Mouse (Mus musculus): Measurements from ENCODE around the gene Spop.

Spop gene

GRCm38 (mm10) chr11:95413641-95414535 lies at the start of gene Spop:
Spop (plus strand) TSS chr11:95414080.
- DNase-seq (ENCODE audit: low read depth, low spot score): peak; percentile 96

DNA sequence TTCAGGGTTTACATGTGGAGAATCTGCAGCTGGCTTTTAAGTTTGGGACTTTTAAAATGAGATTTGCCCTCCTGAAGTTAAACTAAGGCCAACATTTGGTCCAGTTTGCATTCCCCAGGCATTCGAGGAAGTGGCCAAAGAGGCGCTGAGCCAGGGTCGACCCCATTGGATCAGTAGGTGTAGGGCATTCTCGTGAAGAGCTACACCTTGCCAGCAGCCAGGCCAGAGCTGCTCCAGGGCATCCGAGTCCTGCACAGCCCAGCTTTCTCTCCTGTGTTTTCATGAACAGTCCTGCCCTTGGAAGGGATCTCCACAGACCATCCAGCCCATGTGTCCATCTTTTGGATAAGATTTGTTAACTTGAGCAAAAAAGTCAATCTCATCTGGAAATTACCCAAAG lies 49.5 kb upstream of the Spop start:
- DNase-seq (ENCODE audit: low read depth, low spot score): no peak

- no peak for DNase-seq (ENCODE audit: low read depth, low spot score)
Observed at GRCm38 (mm10) chr11:95365596-95365995, 48.3 kb upstream of the Spop start.

DNA sequence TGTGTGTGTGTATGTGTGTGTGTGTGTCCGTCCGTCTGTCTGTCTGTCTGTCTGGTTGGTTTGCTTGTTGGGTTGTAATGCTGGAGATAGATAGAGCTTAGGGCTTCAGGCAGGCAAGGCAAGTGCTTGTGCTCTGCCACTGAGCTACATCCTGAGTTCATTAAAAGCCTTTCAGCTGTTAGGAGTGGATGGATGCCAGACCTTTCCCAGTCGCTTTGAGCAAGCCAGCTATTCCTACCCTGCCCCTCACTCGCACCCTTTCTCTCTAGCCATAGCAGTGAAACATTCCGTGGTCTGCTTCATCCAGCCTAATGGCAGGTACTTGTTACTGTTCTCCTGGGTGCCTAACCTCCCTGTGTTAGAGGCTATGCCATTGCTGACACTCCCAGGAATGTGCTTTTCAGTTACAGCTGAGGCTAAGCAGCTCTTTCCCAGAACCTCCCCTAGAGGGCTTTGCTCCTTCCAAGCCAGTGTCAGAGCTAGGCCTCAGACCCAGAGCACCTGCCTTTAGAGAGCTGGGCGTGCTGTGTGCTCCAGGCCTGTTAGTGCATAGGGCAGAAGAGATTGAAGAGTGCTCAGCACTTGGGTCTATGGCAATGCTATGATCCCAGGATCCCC lies 47.5 kb upstream of the Spop start:
- DNase-seq (ENCODE audit: low read depth, low spot score): no peak

GRCm38 (mm10) chr11:95367011-95367735 lies 46.7 kb upstream of the Spop start:
- DNase-seq (ENCODE audit: low read depth, low spot score): no peak

- DNase-seq (ENCODE audit: low read depth, low spot score): no peak
Observed at GRCm38 (mm10) chr11:95368231-95368823, 45.6 kb upstream of the Spop start.

GRCm38 (mm10) chr11:95368871-95369270 lies 45.0 kb upstream of the Spop start:
- DNase-seq (ENCODE audit: low read depth, low spot score): no peak

DNA sequence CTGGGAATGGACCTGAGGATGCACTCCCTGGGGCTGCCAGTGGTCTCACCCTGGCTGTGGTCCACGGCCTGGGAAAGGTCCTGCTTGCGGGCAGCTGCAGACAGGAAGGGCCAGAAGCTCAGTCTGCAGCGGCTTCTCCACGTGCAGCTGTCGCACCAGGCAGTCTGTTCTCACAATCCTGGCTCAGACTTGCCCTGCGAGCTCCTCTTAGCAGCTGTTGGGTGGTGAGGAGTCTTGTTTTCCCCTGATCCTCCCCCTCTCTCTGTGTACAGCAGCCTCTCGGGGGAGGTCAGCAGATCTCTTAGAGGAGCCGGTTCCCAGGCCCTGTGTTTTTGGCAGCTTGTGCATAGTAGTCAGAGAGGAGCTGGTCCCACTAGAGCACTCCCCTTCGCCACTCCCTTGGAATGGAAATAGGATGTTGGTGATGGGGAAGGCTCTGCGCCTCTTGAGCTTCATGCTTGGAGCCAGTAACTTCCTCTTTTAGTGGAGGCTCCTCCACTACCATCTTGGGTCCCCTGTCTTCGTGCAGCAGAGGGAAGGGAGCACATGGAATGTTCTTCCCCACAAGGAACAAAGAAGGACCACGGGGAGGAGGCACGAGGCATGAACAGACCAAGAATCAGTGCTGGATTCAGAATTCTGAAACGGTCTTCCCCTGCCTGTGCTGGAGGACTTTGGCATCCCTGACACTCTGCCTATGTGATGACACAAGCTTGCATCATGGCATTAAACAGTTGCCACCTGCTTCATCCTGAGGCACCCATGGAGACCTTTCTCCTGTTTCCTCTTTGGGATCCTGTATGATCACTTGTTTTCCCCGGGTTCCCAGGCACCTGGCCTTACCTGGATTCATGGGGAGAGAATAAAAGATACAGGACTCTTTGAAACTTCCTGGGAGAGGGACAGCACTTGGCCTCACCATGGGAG lies 43.7 kb upstream of the Spop start:
- no peak for DNase-seq (ENCODE audit: low read depth, low spot score)

DNA sequence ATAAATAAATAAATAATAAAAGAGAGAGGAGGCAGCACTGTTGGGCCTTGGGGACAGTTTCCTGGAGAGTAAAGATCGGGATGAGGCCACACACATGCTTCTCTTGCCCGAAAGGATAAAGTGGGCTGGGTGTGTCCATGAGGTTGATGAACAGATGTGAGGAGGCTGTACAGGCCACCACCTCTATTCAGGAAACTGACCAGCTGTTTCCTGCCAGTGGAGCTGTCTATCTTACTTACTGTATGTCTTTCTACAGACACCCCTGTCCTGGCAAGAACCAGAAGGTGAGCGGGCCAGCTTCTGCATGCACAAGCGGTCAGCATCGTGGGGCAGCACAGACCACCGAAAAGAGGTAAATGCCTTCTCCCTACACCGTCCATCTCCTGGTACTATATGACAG lies 42.7 kb upstream of the Spop start:
- no peak for DNase-seq (ENCODE audit: low read depth, low spot score)

GRCm38 (mm10) chr11:95378926-95379325 lies 35.0 kb upstream of the Spop start:
- no peak for DNase-seq (ENCODE audit: low read depth, low spot score)

DNA sequence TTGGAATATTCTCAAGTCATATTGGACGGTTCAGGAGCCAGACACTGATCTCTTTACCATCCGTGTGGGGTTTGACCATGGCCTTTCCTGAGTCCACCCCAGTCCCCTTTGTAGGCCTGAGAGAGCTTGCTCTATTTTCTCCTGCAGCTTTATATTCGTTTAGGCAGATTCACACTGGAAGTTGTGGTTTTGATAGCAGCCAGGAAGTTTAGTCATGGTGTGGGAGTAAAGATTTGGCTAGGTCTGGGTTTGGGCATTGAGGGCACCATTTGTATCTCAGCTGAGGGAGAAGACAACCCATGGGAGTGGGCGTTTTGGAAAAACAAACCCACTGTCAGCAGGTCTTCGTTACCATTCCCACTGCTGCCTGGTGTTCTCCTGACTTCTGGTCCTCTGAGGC lies 34.3 kb upstream of the Spop start:
- no peak for DNase-seq (ENCODE audit: low read depth, low spot score)

GRCm38 (mm10) chr11:95380711-95381110 lies 33.2 kb upstream of the Spop start:
- no peak for DNase-seq (ENCODE audit: low read depth, low spot score)

GRCm38 (mm10) chr11:95381146-95381545 lies 32.7 kb upstream of the Spop start:
- DNase-seq (ENCODE audit: low read depth, low spot score): no peak

DNA sequence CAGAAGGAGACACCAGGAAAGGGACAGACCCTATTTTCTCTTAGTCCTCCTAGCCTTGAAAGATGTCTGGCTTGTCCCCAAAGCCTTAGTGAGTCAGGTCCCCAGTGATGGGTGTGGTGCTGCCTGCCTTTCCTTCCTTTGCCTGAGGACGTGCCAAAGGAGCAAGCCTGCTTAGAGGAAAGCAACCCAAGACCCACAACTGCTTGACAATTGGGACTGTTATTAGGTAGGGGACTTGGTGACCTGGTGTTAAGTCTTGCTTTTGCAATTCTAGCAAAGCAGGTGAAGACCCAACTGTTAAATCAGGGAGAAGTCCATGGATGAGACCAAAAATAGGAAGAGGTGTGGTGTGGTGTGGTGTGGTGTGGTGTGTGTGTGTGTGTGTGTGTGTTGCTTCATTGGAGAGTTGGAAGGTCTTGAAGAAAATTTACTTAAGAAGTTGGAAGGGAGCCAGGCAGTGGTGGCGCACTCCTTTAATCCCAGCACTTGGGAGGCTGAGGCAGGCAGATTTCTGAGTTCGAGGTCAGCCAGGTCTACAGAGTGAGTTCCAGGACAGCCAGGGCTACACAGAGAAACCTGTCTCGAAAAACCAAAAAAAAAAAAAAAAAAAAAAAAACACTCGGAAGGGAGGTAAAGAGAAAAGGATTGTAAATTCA lies 30.4 kb upstream of the Spop start:
- no peak for DNase-seq (ENCODE audit: low read depth, low spot score)

- DNase-seq (ENCODE audit: low read depth, low spot score): no peak
Observed at GRCm38 (mm10) chr11:95384004-95384318, 29.9 kb upstream of the Spop start.

GRCm38 (mm10) chr11:95384319-95384972 lies 29.4 kb upstream of the Spop start, which contains the start of gene Slc35b1:
Slc35b1 (plus strand) TSS chr11:95384692.
- peak; percentile 98 for DNase-seq (ENCODE audit: low read depth, low spot score)

DNA sequence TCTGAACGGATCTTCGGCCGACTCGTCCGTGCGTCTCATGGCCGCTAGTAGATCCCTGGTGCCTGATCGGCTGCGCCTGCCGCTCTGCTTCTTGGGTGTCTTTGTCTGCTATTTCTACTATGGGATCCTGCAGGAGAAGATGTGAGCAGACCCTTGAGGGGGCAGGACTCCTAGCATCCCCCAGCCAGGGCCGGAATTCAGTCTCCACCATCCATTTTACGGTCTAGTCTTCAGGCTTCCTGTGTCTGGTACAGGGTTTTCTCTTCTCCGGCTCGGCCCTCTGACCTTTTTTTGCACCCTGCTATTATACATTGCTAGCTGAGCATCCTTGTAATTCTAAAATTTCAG lies 28.9 kb upstream of the Spop start:
- DNase-seq (ENCODE audit: low read depth, low spot score): no peak

GRCm38 (mm10) chr11:95387354-95387753 lies 26.5 kb upstream of the Spop start:
- DNase-seq (ENCODE audit: low read depth, low spot score): no peak

GRCm38 (mm10) chr11:95389006-95389405 lies 24.9 kb upstream of the Spop start:
- no peak for DNase-seq (ENCODE audit: low read depth, low spot score)

DNA sequence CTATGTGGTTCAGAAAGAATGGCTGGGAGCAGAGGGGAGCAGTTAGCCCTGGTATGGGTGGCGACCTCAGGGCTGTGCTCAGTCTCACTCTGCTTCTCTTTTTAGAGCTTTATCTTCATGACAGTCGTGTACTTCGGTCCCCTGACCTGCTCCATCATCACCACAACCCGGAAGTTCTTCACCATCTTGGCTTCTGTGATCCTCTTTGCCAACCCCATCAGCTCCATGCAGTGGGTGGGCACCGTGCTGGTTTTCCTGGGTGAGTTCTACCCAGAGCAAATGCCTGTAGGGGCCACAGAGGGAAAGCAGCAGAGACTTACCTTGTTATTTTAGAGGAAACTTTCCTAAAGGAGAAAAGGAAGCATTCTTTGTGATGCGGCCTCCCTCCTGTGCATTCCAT lies 23.5 kb upstream of the Spop start:
- no peak for DNase-seq (ENCODE audit: low read depth, low spot score)

Measured in mesoderm, embryonic 11.5 days (tissue).